Mouse (Mus musculus) stomach, postnatal 0 days (tissue): ENCODE results near the gene Hp.

ENCODE experiments used
- CTCF ChIP-seq: IDR thresholded peaks from 2 replicates; pipeline ENCODE4 v1.5.1; 2016; ENCODE audit warnings: antibody characterized with exemption, low read depth, mild to moderate bottlenecking, moderate library complexity
- EP300 ChIP-seq: optimal IDR thresholded peaks from 2 replicates; pipeline ENCODE3; 2016; ENCODE audit warnings: antibody characterized with exemption

DNA sequence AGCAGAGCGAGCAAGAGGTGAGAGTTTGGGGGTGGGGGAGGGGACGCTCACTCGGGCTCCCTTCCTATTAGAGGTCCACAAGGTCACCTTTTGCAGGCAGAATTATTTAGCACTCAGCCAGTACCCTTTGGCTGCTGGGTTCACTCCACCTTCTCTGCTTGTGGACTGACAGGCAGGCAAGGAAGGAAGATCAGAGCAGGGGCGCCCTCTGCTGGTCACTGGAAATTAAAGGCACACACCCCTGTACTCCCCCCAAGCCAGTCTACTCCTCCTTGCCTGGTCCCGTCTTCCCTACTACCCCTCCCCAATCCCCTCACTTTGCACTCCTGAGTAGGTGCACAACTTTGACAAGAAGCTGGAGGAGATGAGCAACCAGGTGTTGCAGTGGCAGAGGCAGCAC is 42.3 kb downstream of the Hp start:
- TF ChIP-seq CTCF (peak; percentile 86), EP300 (no peak)
